In the genomic region with DNA sequence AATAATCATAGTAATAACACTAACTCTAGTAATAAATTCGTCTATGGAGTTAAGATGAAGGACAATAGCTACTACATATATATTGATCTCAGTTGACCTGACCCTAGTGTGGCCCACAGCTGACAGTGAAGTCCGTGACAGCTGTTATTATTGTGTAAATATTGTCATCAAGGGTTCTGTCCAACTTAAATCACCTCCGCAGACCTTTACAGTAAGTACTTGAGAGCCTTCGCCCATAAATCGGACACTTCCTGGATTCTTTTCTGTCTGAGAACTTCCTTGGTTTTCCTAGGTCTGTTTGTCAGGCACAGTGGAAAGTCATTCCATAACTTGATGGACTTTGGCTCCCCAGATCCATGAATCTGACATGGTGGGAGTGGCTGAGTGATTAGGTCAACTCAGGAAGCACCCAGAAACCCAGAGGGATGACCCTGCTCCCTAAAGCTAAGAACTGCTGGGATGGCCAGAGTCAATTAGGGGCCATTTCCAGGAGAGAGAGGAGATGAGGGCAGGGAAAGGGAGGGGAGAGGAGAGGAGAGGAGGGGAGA, we compare ENCODE assay signal across 19 mouse cellular contexts. TPM values are rescaled to one million over a fixed set of nuclear protein-coding genes. Genes with fewer than 3 reads are reported as not detected.
DNase-seq lines count a peak whose midpoint lies in the region; ATAC-seq and TF ChIP-seq lines count a peak whose summit lies in the region.
"Had no signal": no experiment of that assay in that cellular context is flagged by ENCODE, and none has a peak within 500 bp of the region (broad histone marks: within the 10 kb centered on the region; RNA-seq: fewer than 3 reads in every experiment).

No protein-coding gene starts in this region.

- H3K27ac ChIP-seq in intestine, embryonic 15.5 days = no peak overlapping the region
- no peak overlapping the region for H3K27ac ChIP-seq in intestine, embryonic 16.5 days (ENCODE audit: low read length)
- H3K27ac ChIP-seq in forebrain, embryonic 11.5 days (ENCODE audit: low read depth, low read length) = no peak overlapping the region
- H3K27ac ChIP-seq in thymus, adult 2 months (ENCODE audit: control insufficient read depth, insufficient read depth, low read length) = no peak overlapping the region
- H3K27ac ChIP-seq: embryonic facial prominence, embryonic 10.5 days; embryonic facial prominence, embryonic 12.5 days; forebrain, embryonic 12.5 days had no signal

- peak; percentile 11 for DNase-seq in large intestine, adult 2 months (ENCODE audit: low read depth, low spot score)
- no peak for DNase-seq in forebrain, embryonic 11.5 days (ENCODE audit: low spot score)
- DNase-seq in thymus, adult 2 months = no peak
- DNase-seq: adrenal gland, adult 2 months; adrenal gland, postnatal 10 days; adrenal gland, postnatal 25 days; cerebellum, adult 11-12 months; cerebellum, adult 2 months; cerebellum, adult 9-10 months; cerebellum, postnatal 10 days; cerebellum, postnatal 25 days had no signal

- H3K4me2 ChIP-seq in intestine, embryonic 15.5 days (replicated peaks) = no peak overlapping the region
- H3K4me2 ChIP-seq in intestine, embryonic 16.5 days (ENCODE audit: low read depth, low read length) = no peak overlapping the region
- no peak overlapping the region for H3K4me2 ChIP-seq in forebrain, embryonic 11.5 days (ENCODE audit: low read depth, low read length, severe bottlenecking)
- H3K4me2 ChIP-seq: embryonic facial prominence, embryonic 12.5 days; forebrain, embryonic 12.5 days had no signal

- peak; percentile 71 for ATAC-seq in intestine, embryonic 15.5 days
- ATAC-seq in intestine, embryonic 16.5 days = peak; percentile 76
- no peak for ATAC-seq in forebrain, embryonic 11.5 days (replicated peaks; ENCODE audit: low FRiP score)
- ATAC-seq: forebrain, embryonic 14.5 days; forebrain, embryonic 16.5 days had no signal

- no peak for TF ChIP-seq POLR2A in thymus, adult 2 months (IDR thresholded peaks at IDR 0.05; ENCODE audit: control insufficient read depth, extremely low read depth, insufficient read depth, low read length, poor library complexity)

- H3K27me3 ChIP-seq in intestine, embryonic 15.5 days (replicated peaks) = no peaks in the 10 kb centered on the region; the same call in 1 of the 2 replicates
- H3K27me3 ChIP-seq in intestine, embryonic 16.5 days (replicated peaks; ENCODE audit: control insufficient read depth, insufficient read depth, low read length) = no peaks in the 10 kb centered on the region
- no peaks in the 10 kb centered on the region for H3K27me3 ChIP-seq in forebrain, embryonic 11.5 days (ENCODE audit: control insufficient read depth, insufficient read depth, low read length)
- no peaks in the 10 kb centered on the region for H3K27me3 ChIP-seq in thymus, adult 2 months (ENCODE audit: control insufficient read depth, insufficient read depth, low read length)

- H3K4me3 ChIP-seq in intestine, embryonic 15.5 days (replicated peaks) = no peak overlapping the region
- H3K4me3 ChIP-seq in intestine, embryonic 16.5 days (ENCODE audit: low read length) = no peak overlapping the region
- no peak overlapping the region for H3K4me3 ChIP-seq in forebrain, embryonic 11.5 days (ENCODE audit: low read depth, low read length)
- H3K4me3 ChIP-seq in thymus, adult 2 months (ENCODE audit: control insufficient read depth, insufficient read depth, low read length) = no peak overlapping the region
- H3K4me3 ChIP-seq: embryonic facial prominence, embryonic 10.5 days; embryonic facial prominence, embryonic 12.5 days; forebrain, embryonic 12.5 days had no signal

- TF ChIP-seq CTCF in thymus, adult 2 months (IDR thresholded peaks at IDR 0.05; ENCODE audit: borderline replicate concordance, control insufficient read depth, extremely low read depth, insufficient read depth, low read length, poor library complexity) = no peak

- 50% methylated on average over 5 of the region's 5 CpGs for WGBS in intestine, embryonic 15.5 days
- WGBS in intestine, embryonic 16.5 days = 53% methylated on average over 5 of the region's 5 CpGs
- WGBS in large intestine, adult 2 months = 18% methylated on average over 5 of the region's 5 CpGs
- WGBS in forebrain, embryonic 11.5 days = 84% methylated on average over 5 of the region's 5 CpGs
- 74% methylated on average over 5 of the region's 5 CpGs for WGBS in thymus, adult 2 months

- no peak overlapping the region for H3K9ac ChIP-seq in intestine, embryonic 15.5 days
- H3K9ac ChIP-seq in intestine, embryonic 16.5 days (ENCODE audit: low read depth, low read length) = no peak overlapping the region
- H3K9ac ChIP-seq in forebrain, embryonic 11.5 days (ENCODE audit: low read length) = no peak overlapping the region
- H3K9ac ChIP-seq: embryonic facial prominence, embryonic 12.5 days; forebrain, embryonic 12.5 days had no signal

- H3K4me1 ChIP-seq in intestine, embryonic 15.5 days (replicated peaks) = peaks cover 2% of the 10 kb centered on the region; the same call in 1 of the 2 replicates
- 0 out of 2 replicates have a peak, but pooled peaks cover 9% of the 10 kb centered on the region for H3K4me1 ChIP-seq in intestine, embryonic 16.5 days (ENCODE audit: control insufficient read depth, insufficient read depth, low read length)
- 0 out of 2 replicates have a peak, but pooled peaks cover 3% of the 10 kb centered on the region for H3K4me1 ChIP-seq in forebrain, embryonic 11.5 days (replicated peaks; ENCODE audit: control insufficient read depth, insufficient read depth, low read length)
- H3K4me1 ChIP-seq in thymus, adult 2 months (replicated peaks; ENCODE audit: control insufficient read depth, insufficient read depth, low read length) = peaks cover 3% of the 10 kb centered on the region

- H3K9me3 ChIP-seq in intestine, embryonic 15.5 days = no peaks in the 10 kb centered on the region
- no peaks in the 10 kb centered on the region for H3K9me3 ChIP-seq in intestine, embryonic 16.5 days (ENCODE audit: control insufficient read depth, low read length)
- no peaks in the 10 kb centered on the region for H3K9me3 ChIP-seq in forebrain, embryonic 11.5 days (ENCODE audit: control insufficient read depth, low read length)
- H3K9me3 ChIP-seq: embryonic facial prominence, embryonic 10.5 days; embryonic facial prominence, embryonic 12.5 days; forebrain, embryonic 12.5 days had no signal

- H3K36me3 ChIP-seq in intestine, embryonic 15.5 days = no peaks in the 10 kb centered on the region
- H3K36me3 ChIP-seq in intestine, embryonic 16.5 days (ENCODE audit: control insufficient read depth, insufficient read depth, low read length) = no peaks in the 10 kb centered on the region
- no peaks in the 10 kb centered on the region for H3K36me3 ChIP-seq in forebrain, embryonic 11.5 days (ENCODE audit: control insufficient read depth, insufficient read depth, low read length)
- no peaks in the 10 kb centered on the region for H3K36me3 ChIP-seq in thymus, adult 2 months (ENCODE audit: control insufficient read depth, insufficient read depth, low read length)
- H3K36me3 ChIP-seq: embryonic facial prominence, embryonic 10.5 days; embryonic facial prominence, embryonic 12.5 days; forebrain, embryonic 12.5 days had no signal

RNA-seq across cellular contexts. Expression of gene Dscaml1, which starts 17.9 kb away (rescaled TPM):
- polyA plus RNA-seq in intestine, embryonic 15.5 days (2015; fragmentation: Nextera tagmentation; extraction: Ambion mirVana) = 0.38 and 0.44 TPM in 2 replicates
- polyA plus RNA-seq in intestine, embryonic 16.5 days (2015; fragmentation: Nextera tagmentation; extraction: Ambion mirVana) = 0.29 and 0.33 TPM in 2 replicates
- 0.38 and 0.47 TPM in 2 replicates for polyA plus RNA-seq in large intestine, adult 2 months (2012; rRNA removed)
- 3.4 and 5.4 TPM in 2 replicates for polyA plus RNA-seq in forebrain, embryonic 11.5 days (2014; fragmentation: Nextera tagmentation; extraction: Ambion mirVana)
- 11.3 and 12.4 TPM in 2 replicates for polyA plus RNA-seq in thymus, adult 2 months (2012; rRNA removed)
- polyA plus RNA-seq: C2C12 had no signal

RNA-seq across cellular contexts. Expression of gene Fxyd2, which starts 44.9 kb away (rescaled TPM):
- 2.6 and 3.0 TPM in 2 replicates for polyA plus RNA-seq in intestine, embryonic 15.5 days (2015; fragmentation: Nextera tagmentation; extraction: Ambion mirVana)
- polyA plus RNA-seq in intestine, embryonic 16.5 days (2015; fragmentation: Nextera tagmentation; extraction: Ambion mirVana) = 2.2 and 3.1 TPM in 2 replicates
- 2.9 and 4.0 TPM in 2 replicates for polyA plus RNA-seq in large intestine, adult 2 months (2012; rRNA removed)
- polyA plus RNA-seq in forebrain, embryonic 11.5 days (2014; fragmentation: Nextera tagmentation; extraction: Ambion mirVana) = 1.5 and 3.4 TPM in 2 replicates
- 220 and 236 TPM in 2 replicates for polyA plus RNA-seq in thymus, adult 2 months (2012; rRNA removed)
- polyA plus RNA-seq: C2C12 had no signal

Comparison
In these comparisons a context has a peak if more than half of its experiments do, and no peak if none do; other contexts are left out.
1. RNA of gene Fxyd2, which starts 44.9 kb away (polyA plus RNA-seq): 220 to 236 TPM in thymus, adult 2 months; 2.9 to 4.0 TPM in large intestine, adult 2 months, 1.5 to 3.4 TPM in forebrain, embryonic 11.5 days, 2.6 to 3.0 TPM in intestine, embryonic 15.5 days and 2.2 to 3.1 TPM in intestine, embryonic 16.5 days; every median in the first group is over 10 times any median in the second.